9 mouse cellular contexts compared by ENCODE assay signal in genomic region chr17:80255208-80255607, GRCm38 (mm10). TPM values are rescaled to one million over a fixed set of nuclear protein-coding genes. Genes with fewer than 3 reads are reported as not detected.
DNase-seq lines count a peak whose midpoint lies in the region; ATAC-seq and TF ChIP-seq lines count a peak whose summit lies in the region.
"Had no signal": no experiment of that assay in that cellular context is flagged by ENCODE, and none has a peak within 500 bp of the region (broad histone marks: within the 10 kb centered on the region; RNA-seq: fewer than 3 reads in every experiment).

No protein-coding gene starts in this region.

- ATAC-seq in forebrain, embryonic 11.5 days (replicated peaks; ENCODE audit: low FRiP score) = no peak
- ATAC-seq in heart, embryonic 11.5 days (replicated peaks; ENCODE audit: insufficient number of reproducible peaks, low FRiP score, low TSS enrichment) = peak; percentile 87
- peak; percentile 70; the same call in 1 of the 2 replicates for ATAC-seq in liver, embryonic 14.5 days (ENCODE audit: insufficient read depth)

- no peak overlapping the region for H3K4me2 ChIP-seq in forebrain, embryonic 11.5 days (ENCODE audit: low read depth, low read length, severe bottlenecking)
- H3K4me2 ChIP-seq in heart, embryonic 11.5 days = peak overlapping the region; percentile 23
- H3K4me2 ChIP-seq in liver, embryonic 14.5 days (ENCODE audit: low read depth) = no peak overlapping the region; the same call in 1 of the 2 replicates
- H3K4me2 ChIP-seq: hindbrain, embryonic 15.5 days had no signal

- TF ChIP-seq EP300 in liver, embryonic 14.5 days (IDR thresholded peaks at IDR 0.05; ENCODE audit: low read depth) = no peak

- H3K36me3 ChIP-seq in forebrain, embryonic 10.5 days (replicated peaks) = peaks cover 99% of the 10 kb centered on the region
- peaks cover 17% of the 10 kb centered on the region for H3K36me3 ChIP-seq in forebrain, embryonic 11.5 days (ENCODE audit: control insufficient read depth, insufficient read depth, low read length)
- H3K36me3 ChIP-seq in heart, embryonic 11.5 days (ENCODE audit: control insufficient read depth, insufficient read depth, low read length) = peaks cover 45% of the 10 kb centered on the region
- H3K36me3 ChIP-seq in liver, embryonic 14.5 days (replicated peaks; ENCODE audit: control insufficient read depth, insufficient read depth, low read depth) = peaks cover 9% of the 10 kb centered on the region
- peaks cover 3% of the 10 kb centered on the region; the same call in 1 of the 2 replicates for H3K36me3 ChIP-seq in testis, adult 2 months (ENCODE audit: control insufficient read depth, insufficient read depth, low read length)

- H3K4me3 ChIP-seq in forebrain, embryonic 10.5 days = no peak overlapping the region
- H3K4me3 ChIP-seq in forebrain, embryonic 11.5 days (ENCODE audit: low read depth, low read length) = no peak overlapping the region
- H3K4me3 ChIP-seq in heart, embryonic 11.5 days (ENCODE audit: low read depth, low read length) = no peak overlapping the region
- no peak overlapping the region for H3K4me3 ChIP-seq in liver, embryonic 14.5 days (ENCODE audit: insufficient read depth in 1 of 2, low read depth in 2 of 2, low read length in 2 of 2)
- H3K4me3 ChIP-seq in testis, adult 2 months (ENCODE audit: control insufficient read depth, low read depth, low read length) = no peak overlapping the region
- H3K4me3 ChIP-seq: hindbrain, embryonic 15.5 days had no signal

- no peaks in the 10 kb centered on the region; the same call in 1 of the 2 replicates for H3K9me3 ChIP-seq in forebrain, embryonic 10.5 days
- no peaks in the 10 kb centered on the region for H3K9me3 ChIP-seq in forebrain, embryonic 11.5 days (ENCODE audit: control insufficient read depth, low read length)
- H3K9me3 ChIP-seq in heart, embryonic 11.5 days (replicated peaks; ENCODE audit: control insufficient read depth, low read length) = peaks cover 4% of the 10 kb centered on the region; the same call in 1 of the 2 replicates
- no peaks in the 10 kb centered on the region for H3K9me3 ChIP-seq in liver, embryonic 14.5 days (ENCODE audit: control insufficient read depth, low read length)
- H3K9me3 ChIP-seq: hindbrain, embryonic 15.5 days had no signal

- no peaks in the 10 kb centered on the region for H3K27me3 ChIP-seq in forebrain, embryonic 10.5 days (ENCODE audit: poor library complexity, severe bottlenecking)
- no peaks in the 10 kb centered on the region for H3K27me3 ChIP-seq in forebrain, embryonic 11.5 days (ENCODE audit: control insufficient read depth, insufficient read depth, low read length)
- H3K27me3 ChIP-seq in heart, embryonic 11.5 days (ENCODE audit: control insufficient read depth, insufficient read depth, low read length) = no peaks in the 10 kb centered on the region
- H3K27me3 ChIP-seq in liver, embryonic 14.5 days (ENCODE audit: control insufficient read depth, insufficient read depth, low read length) = no peaks in the 10 kb centered on the region
- no peaks in the 10 kb centered on the region for H3K27me3 ChIP-seq in testis, adult 2 months (ENCODE audit: control insufficient read depth, insufficient read depth, low read length)
- H3K27me3 ChIP-seq: hindbrain, embryonic 15.5 days had no signal

- no peak for DNase-seq in forebrain, embryonic 10.5 days (ENCODE audit: extremely low spot score, low spot score)
- DNase-seq in forebrain, embryonic 11.5 days (ENCODE audit: low spot score) = no peak
- peak; percentile 29 for DNase-seq in brain, adult 2 months (ENCODE audit: low read depth, low spot score)
- no peak for DNase-seq in liver, embryonic 14.5 days (ENCODE audit: low read depth in 3 of 3, low spot score in 3 of 3)
- no peak for DNase-seq in thymus, postnatal 14 days
- no peak for DNase-seq in cerebellum, adult 9-11 months

- 80% methylated on average over 13 of the region's 13 CpGs for WGBS in forebrain, embryonic 10.5 days
- WGBS in forebrain, embryonic 11.5 days = 68% methylated on average over 13 of the region's 13 CpGs
- 10% methylated on average over 13 of the region's 13 CpGs for WGBS in heart, embryonic 11.5 days (ENCODE audit: insufficient replicate concordance)
- WGBS in liver, embryonic 14.5 days (ENCODE audit: insufficient replicate concordance) = 46% methylated on average over 13 of the region's 13 CpGs

- TF ChIP-seq CTCF in liver, embryonic 14.5 days (IDR thresholded peaks at IDR 0.05; ENCODE audit: low read depth) = no peak
- TF ChIP-seq CTCF in testis, adult 2 months (IDR thresholded peaks at IDR 0.05; ENCODE audit: control insufficient read depth, insufficient read depth, insufficient replicate concordance, low read depth, low read length) = no peak

- TF ChIP-seq POLR2A in testis, adult 2 months (IDR thresholded peaks at IDR 0.05; ENCODE audit: control insufficient read depth, low read depth, low read length) = no peak

- H3K27ac ChIP-seq in forebrain, embryonic 10.5 days = peak overlapping the region; percentile 8; the same call in 1 of the 2 replicates
- H3K27ac ChIP-seq in forebrain, embryonic 11.5 days (ENCODE audit: low read depth, low read length) = no peak overlapping the region
- peak overlapping the region; percentile 81 for H3K27ac ChIP-seq in heart, embryonic 11.5 days (ENCODE audit: low read depth, low read length)
- no peak overlapping the region for H3K27ac ChIP-seq in liver, embryonic 14.5 days
- peak overlapping the region; percentile 45; the same call in 1 of the 2 replicates for H3K27ac ChIP-seq in testis, adult 2 months (ENCODE audit: control insufficient read depth, insufficient read depth, low read depth, low read length)
- H3K27ac ChIP-seq: hindbrain, embryonic 15.5 days had no signal

- H3K9ac ChIP-seq in forebrain, embryonic 11.5 days (ENCODE audit: low read length) = no peak overlapping the region
- H3K9ac ChIP-seq in heart, embryonic 11.5 days (ENCODE audit: low read depth, low read length) = peak overlapping the region; percentile 0
- no peak overlapping the region for H3K9ac ChIP-seq in liver, embryonic 14.5 days (replicated peaks)
- H3K9ac ChIP-seq: hindbrain, embryonic 15.5 days had no signal

- peaks cover 6% of the 10 kb centered on the region for H3K4me1 ChIP-seq in forebrain, embryonic 10.5 days
- no peaks in the 10 kb centered on the region for H3K4me1 ChIP-seq in forebrain, embryonic 11.5 days (replicated peaks; ENCODE audit: control insufficient read depth, insufficient read depth, low read length)
- peaks cover 14% of the 10 kb centered on the region for H3K4me1 ChIP-seq in heart, embryonic 11.5 days (ENCODE audit: control insufficient read depth, insufficient read depth, low read length)
- H3K4me1 ChIP-seq in liver, embryonic 14.5 days (replicated peaks; ENCODE audit: control insufficient read depth in 2 of 2, insufficient read depth in 2 of 2, low read length in 1 of 2) = no peaks in the 10 kb centered on the region; a peak in 1 of 4 replicates
- H3K4me1 ChIP-seq in testis, adult 2 months (ENCODE audit: control insufficient read depth, insufficient read depth, low read length) = no peaks in the 10 kb centered on the region; the same call in 1 of the 2 replicates
- H3K4me1 ChIP-seq: hindbrain, embryonic 15.5 days had no signal

RNA-seq across cellular contexts. Expression of gene Gemin6, which starts 31.0 kb away (rescaled TPM):
- 64.1 and 66.8 TPM in 2 replicates for polyA plus RNA-seq in forebrain, embryonic 10.5 days (2016; fragmentation: Nextera tagmentation; extraction: Ambion mirVana)
- 51.6 and 53.9 TPM in 2 replicates for polyA plus RNA-seq in forebrain, embryonic 11.5 days (2014; fragmentation: Nextera tagmentation; extraction: Ambion mirVana)
- 32.0 and 35.1 TPM in 2 replicates for polyA plus RNA-seq in heart, embryonic 11.5 days (2014; fragmentation: Nextera tagmentation; extraction: Ambion mirVana)
- 8.6 and 16.2 TPM in 2 replicates for polyA plus RNA-seq in liver, embryonic 14.5 days (2012; rRNA removed)
- 33.6 and 35.7 TPM in 2 replicates for polyA plus RNA-seq in liver, embryonic 14.5 days (2014; fragmentation: Nextera tagmentation; extraction: Ambion mirVana)
- polyA plus RNA-seq in testis, adult 2 months (2012; rRNA removed) = 14.2 and 15.3 TPM in 2 replicates

RNA-seq across cellular contexts. Expression of gene Morn2, which starts 34.8 kb away (rescaled TPM):
- polyA plus RNA-seq in forebrain, embryonic 10.5 days (2016; fragmentation: Nextera tagmentation; extraction: Ambion mirVana) = 31.4 and 35.1 TPM in 2 replicates
- 43.1 and 44.1 TPM in 2 replicates for polyA plus RNA-seq in forebrain, embryonic 11.5 days (2014; fragmentation: Nextera tagmentation; extraction: Ambion mirVana)
- 18.9 TPM in 2 replicates for polyA plus RNA-seq in heart, embryonic 11.5 days (2014; fragmentation: Nextera tagmentation; extraction: Ambion mirVana)
- 1.8 and 2.8 TPM in 2 replicates for polyA plus RNA-seq in liver, embryonic 14.5 days (2012; rRNA removed)
- polyA plus RNA-seq in liver, embryonic 14.5 days (2014; fragmentation: Nextera tagmentation; extraction: Ambion mirVana) = 9.1 and 9.8 TPM in 2 replicates
- polyA plus RNA-seq in testis, adult 2 months (2012; rRNA removed) = 365 and 391 TPM in 2 replicates

RNA-seq across cellular contexts. Expression of gene Dhx57, which starts 35.1 kb away (rescaled TPM):
- polyA plus RNA-seq in forebrain, embryonic 10.5 days (2016; fragmentation: Nextera tagmentation; extraction: Ambion mirVana) = 15.0 and 16.3 TPM in 2 replicates
- 19.5 and 21.8 TPM in 2 replicates for polyA plus RNA-seq in forebrain, embryonic 11.5 days (2014; fragmentation: Nextera tagmentation; extraction: Ambion mirVana)
- polyA plus RNA-seq in heart, embryonic 11.5 days (2014; fragmentation: Nextera tagmentation; extraction: Ambion mirVana) = 10.6 and 11.0 TPM in 2 replicates
- polyA plus RNA-seq in liver, embryonic 14.5 days (2012; rRNA removed) = 4.1 and 5.1 TPM in 2 replicates
- 2.8 and 3.6 TPM in 2 replicates for polyA plus RNA-seq in liver, embryonic 14.5 days (2014; fragmentation: Nextera tagmentation; extraction: Ambion mirVana)
- polyA plus RNA-seq in testis, adult 2 months (2012; rRNA removed) = 5.0 and 5.3 TPM in 2 replicates

RNA-seq across cellular contexts. Expression of gene Ttc39d, which starts 47.9 kb away (rescaled TPM):
- polyA plus RNA-seq in forebrain, embryonic 10.5 days (2016; fragmentation: Nextera tagmentation; extraction: Ambion mirVana) = 0.09 and 0.20 TPM in 2 replicates
- polyA plus RNA-seq in forebrain, embryonic 11.5 days (2014; fragmentation: Nextera tagmentation; extraction: Ambion mirVana) = 0.07 TPM in 1 of 2 replicates, not detected in the other
- polyA plus RNA-seq in heart, embryonic 11.5 days (2014; fragmentation: Nextera tagmentation; extraction: Ambion mirVana) = 0.24 TPM in 1 of 2 replicates, not detected in the other
- 0.02 and 0.04 TPM in 2 replicates for polyA plus RNA-seq in liver, embryonic 14.5 days (2012; rRNA removed)
- 0.13 TPM in 1 of 2 replicates, not detected in the other for polyA plus RNA-seq in liver, embryonic 14.5 days (2014; fragmentation: Nextera tagmentation; extraction: Ambion mirVana)
- 137 and 174 TPM in 2 replicates for polyA plus RNA-seq in testis, adult 2 months (2012; rRNA removed)

RNA-seq across cellular contexts. Expression of gene Srsf7, which starts 48.1 kb away (rescaled TPM):
- 917 and 919 TPM in 2 replicates for polyA plus RNA-seq in forebrain, embryonic 10.5 days (2016; fragmentation: Nextera tagmentation; extraction: Ambion mirVana)
- polyA plus RNA-seq in forebrain, embryonic 11.5 days (2014; fragmentation: Nextera tagmentation; extraction: Ambion mirVana) = 841 and 893 TPM in 2 replicates
- polyA plus RNA-seq in heart, embryonic 11.5 days (2014; fragmentation: Nextera tagmentation; extraction: Ambion mirVana) = 383 and 398 TPM in 2 replicates
- polyA plus RNA-seq in liver, embryonic 14.5 days (2012; rRNA removed) = 89.9 and 146 TPM in 2 replicates
- 264 TPM in 2 replicates for polyA plus RNA-seq in liver, embryonic 14.5 days (2014; fragmentation: Nextera tagmentation; extraction: Ambion mirVana)
- polyA plus RNA-seq in testis, adult 2 months (2012; rRNA removed) = 63.1 and 79.8 TPM in 2 replicates

Comparison
In these comparisons a context has a peak if more than half of its experiments do, and no peak if none do; other contexts are left out.
1. H3K27ac ChIP-seq: peak in forebrain, embryonic 10.5 days (single experiment), heart, embryonic 11.5 days (single experiment) and testis, adult 2 months (single experiment); none in forebrain, embryonic 11.5 days (single experiment) and liver, embryonic 14.5 days (single experiment).